Mouse (Mus musculus) stomach, embryonic 16.5 days (tissue): ENCODE measurements around the gene Fbxw18. TPM values are rescaled to one million over a fixed set of nuclear protein-coding genes. Genes with fewer than 3 reads are reported as not detected.
"Not testable (repeated sequence)": the region's sequence is repeated elsewhere in the genome, so short reads cannot be mapped to it uniquely, and the experiment has no call there.

ENCODE experiments used
- ATAC-seq: fragments of 200-750 bp; cut with Nextera tagmentation; 2 replicates; pipeline ENCODE4 v1.8.0; 2017; ENCODE audit warnings: moderate number of reproducible peaks, moderate TSS enrichment; ENCODE audit not compliant: insufficient read depth, low FRiP score
- H3K27ac ChIP-seq: fragments of 300-500 bp; sonication (generic); 2 replicates; pipeline ENCODE4 v1.5.1; 2014; ENCODE audit warnings: low read length
- H3K27me3 ChIP-seq: fragments of 300-500 bp; sonication (generic); 2 replicates; pipeline ENCODE4 v1.6.1; 2014; ENCODE audit warnings: low read length, control low read depth, mixed read lengths; ENCODE audit not compliant: control insufficient read depth, insufficient read depth
- H3K36me3 ChIP-seq: fragments of 300-500 bp; sonication (generic); 2 replicates; pipeline ENCODE4 v1.6.1; 2014; ENCODE audit warnings: low read length; ENCODE audit not compliant: control insufficient read depth, insufficient read depth
- H3K4me1 ChIP-seq: fragments of 300-500 bp; sonication (generic); 2 replicates; pipeline ENCODE4 v1.6.1; 2014; ENCODE audit warnings: low read length, control low read depth, mixed read lengths; ENCODE audit not compliant: control insufficient read depth, insufficient read depth
- H3K4me2 ChIP-seq: fragments of 300-500 bp; sonication (generic); 2 replicates; pipeline ENCODE4 v1.6.1; 2014; ENCODE audit warnings: low read depth, low read length, mixed read lengths
- H3K4me3 ChIP-seq: fragments of 300-500 bp; sonication (generic); replicated peaks from 2 replicates; pipeline ENCODE4 v1.5.1; 2014; ENCODE audit warnings: mild to moderate bottlenecking, low read length
- H3K9ac ChIP-seq: fragments of 300-500 bp; sonication (generic); 2 replicates; pipeline ENCODE4 v1.6.1; 2014; ENCODE audit warnings: low read length
- H3K9me3 ChIP-seq: fragments of 300-500 bp; sonication (generic); replicated peaks from 2 replicates; pipeline ENCODE4 v1.6.1; 2016; ENCODE audit warnings: low read length, control low read depth; ENCODE audit not compliant: control insufficient read depth
- WGBS: fragments of 180-500 bp; shearing (Covaris S2); extraction: QIAGEN DNeasy Blood & Tissue Kit; methylation state at CpG from one replicate; pipeline ENCODE4 v1.1.7; 2014; 5-methylcytosine and 5-hydroxymethylcytosine counted together
- polyA plus RNA-seq: library from polyadenylated mRNA; unstranded; fragments of >200 nt; fragmentation: Nextera tagmentation; extraction: Ambion mirVana; gene quantifications from 2 replicates; pipeline ENCODE4 v1.2.1, GENCODE M21; 2015

The Fbxw18 gene
- polyA plus RNA-seq: not detected in 2 replicates

- H3K4me1 ChIP-seq, H3K9me3 ChIP-seq, H3K4me2 ChIP-seq, H3K27ac ChIP-seq, H3K4me3 ChIP-seq, H3K36me3 ChIP-seq, H3K9ac ChIP-seq, H3K27me3 ChIP-seq, ATAC-seq: not testable (repeated sequence)
- 59% methylated on average over 4 of the region's 4 CpGs for WGBS
Observed at GRCm38 (mm10) chr9:109702600-109702999, at the start of gene Fbxw18. TSS of gene Fbxw18 (minus strand) at chr9:109702700.

- 86% methylated on average over 3 of the region's 3 CpGs for WGBS
Observed at GRCm38 (mm10) chr9:109745989-109746388, 43.5 kb upstream of the Fbxw18 start, which contains the start of gene Fbxw26. TSS of gene Fbxw26 (minus strand) at chr9:109746089.

GRCm38 (mm10) chr9:109685299-109685698 is 17.2 kb downstream of the Fbxw18 start:
- H3K9me3 ChIP-seq: no peaks in the 10 kb centered on the region
- no peak overlapping the region for H3K9ac ChIP-seq
- no peak overlapping the region for H3K4me3 ChIP-seq
- H3K4me2 ChIP-seq: no peak overlapping the region
- no peaks in the 10 kb centered on the region for H3K4me1 ChIP-seq
- ATAC-seq: no peak
- H3K27me3 ChIP-seq: no peaks in the 10 kb centered on the region
- no peaks in the 10 kb centered on the region for H3K36me3 ChIP-seq
- WGBS: 6% methylated on average over 1 of the region's 1 CpGs
- no peak overlapping the region for H3K27ac ChIP-seq

More at GRCm38 (mm10) chr9:109745989-109746388, 43.5 kb upstream of the Fbxw18 start, which contains the start of gene Fbxw26:
- H3K4me3 ChIP-seq, H3K27me3 ChIP-seq, H3K9ac ChIP-seq, H3K27ac ChIP-seq, ATAC-seq, H3K36me3 ChIP-seq, H3K9me3 ChIP-seq, H3K4me2 ChIP-seq, H3K4me1 ChIP-seq: not testable (repeated sequence)

- H3K36me3 ChIP-seq, H3K9me3 ChIP-seq, H3K4me1 ChIP-seq, H3K4me3 ChIP-seq, ATAC-seq, H3K4me2 ChIP-seq, H3K9ac ChIP-seq, H3K27me3 ChIP-seq, H3K27ac ChIP-seq: not testable (repeated sequence)
- WGBS: 69% methylated on average over 2 of the region's 2 CpGs
Observed at GRCm38 (mm10) chr9:109664552-109664951, 37.9 kb downstream of the Fbxw18 start, which contains the start of gene Fbxw25. TSS of gene Fbxw25 (minus strand) at chr9:109664652.

Other genes starting within 250 kb of the Fbxw18 start
- gene Fbxw19, start 206.8 kb downstream of the Fbxw18 start, polyA plus RNA-seq: not detected in 2 replicates
- not detected in 2 replicates for gene Fbxw15, start 134.4 kb downstream of the Fbxw18 start, polyA plus RNA-seq
- gene Fbxw24, start 76.6 kb downstream of the Fbxw18 start, polyA plus RNA-seq: not detected in 2 replicates
- not detected in 2 replicates for gene Fbxw25, start 38.0 kb downstream of the Fbxw18 start, polyA plus RNA-seq
- gene Fbxw26, start 43.4 kb upstream of the Fbxw18 start, polyA plus RNA-seq: not detected in 2 replicates
- not detected in 2 replicates for gene Fbxw27, start 88.0 kb upstream of the Fbxw18 start, polyA plus RNA-seq
- gene Spink8, start 109.6 kb upstream of the Fbxw18 start, polyA plus RNA-seq: 0.18 TPM in 1 of 2 replicates, not detected in the other
- 58.5 and 61.0 TPM in 2 replicates for gene Nme6, start 130.0 kb upstream of the Fbxw18 start, polyA plus RNA-seq
- gene Camp, start 146.9 kb upstream of the Fbxw18 start, polyA plus RNA-seq: 17.3 and 22.6 TPM in 2 replicates
- 26.0 and 26.6 TPM in 2 replicates for gene Cdc25a, start 172.9 kb upstream of the Fbxw18 start, polyA plus RNA-seq
- 64.3 and 73.2 TPM in 2 replicates for gene Map4, start 228.8 kb upstream of the Fbxw18 start, polyA plus RNA-seq